11 mouse cellular contexts compared by ENCODE assay signal in genomic region chr6:20982931-20983330, GRCm38 (mm10).
"Had no signal": no experiment of that assay in that cellular context is flagged by ENCODE, and none has a peak within 500 bp of the region (broad histone marks: within the 10 kb centered on the region; RNA-seq: fewer than 3 reads in every experiment).

No protein-coding gene starts in this region.

- ATAC-seq: liver, postnatal 0 days; lung, postnatal 0 days; midbrain, embryonic 16.5 days had no signal

- DNase-seq: liver, postnatal 0 days; lung, adult 2 months; lung, postnatal 14 days; lung, postnatal 36 days; midbrain, embryonic 14.5 days; right cerebral cortex, postnatal 14 days; thymus, adult 18-20 months; thymus, postnatal 14 days; thymus, postnatal 36 days had no signal
